21 mouse cellular contexts compared by ENCODE assay signal in genomic region chr2:27894986-27895385, GRCm38 (mm10). TPM values are rescaled to one million over a fixed set of nuclear protein-coding genes. Genes with fewer than 3 reads are reported as not detected.
DNase-seq lines count a peak whose midpoint lies in the region; TF ChIP-seq lines count a peak whose summit lies in the region.
"Had no signal": no experiment of that assay in that cellular context is flagged by ENCODE, and none has a peak within 500 bp of the region (broad histone marks: within the 10 kb centered on the region; RNA-seq: fewer than 3 reads in every experiment).

No protein-coding gene starts in this region.

- H3ac ChIP-seq in myocyte (ENCODE audit: control insufficient read depth, insufficient read length): no peak overlapping the region

- no peak for TF ChIP-seq POLR2A in bone marrow, adult 2 months (IDR thresholded peaks at IDR 0.05; ENCODE audit: borderline replicate concordance, control insufficient read depth, low read depth, low read length)
- no peak for TF ChIP-seq POLR2A in embryonic fibroblast, embryonic 13.5 days (IDR thresholded peaks at IDR 0.05; ENCODE audit: low read depth, low read length)
- no peak for TF ChIP-seq POLR2A in myocyte (IDR thresholded peaks at IDR 0.05; ENCODE audit: insufficient read length, low read depth)
- no peak for TF ChIP-seq POLR2A in lung, adult 2 months (IDR thresholded peaks at IDR 0.05; ENCODE audit: borderline replicate concordance, extremely low read depth, low read depth, low read length)

- H3K4me3 ChIP-seq in bone marrow, adult 2 months (replicated peaks; ENCODE audit: control insufficient read depth, low read depth, low read length): no peak overlapping the region
- H3K4me3 ChIP-seq in embryonic fibroblast, embryonic 13.5 days (ENCODE audit: insufficient read depth, low read length): no peak overlapping the region
- no peak overlapping the region for H3K4me3 ChIP-seq in myocyte
- no peak overlapping the region for H3K4me3 ChIP-seq in lung, adult 2 months (replicated peaks; ENCODE audit: extremely low read depth, low read depth, low read length)
- H3K4me3 ChIP-seq: heart, adult 2 months; heart, embryonic 10.5 days; heart, embryonic 13.5 days; hindbrain, embryonic 15.5 days had no signal

- H3K27me3 ChIP-seq in myocyte (ENCODE audit: control insufficient read depth, insufficient read depth, insufficient read length): no peaks in the 10 kb centered on the region
- H3K27me3 ChIP-seq: heart, embryonic 13.5 days; hindbrain, embryonic 15.5 days had no signal

- no peak for TF ChIP-seq CTCF in bone marrow, adult 2 months (IDR thresholded peaks at IDR 0.05; ENCODE audit: control insufficient read depth, insufficient read depth, low read length)
- TF ChIP-seq CTCF in embryonic fibroblast, embryonic 13.5 days (IDR thresholded peaks at IDR 0.05; ENCODE audit: borderline replicate concordance, insufficient read depth, low read length): no peak
- TF ChIP-seq CTCF in lung, adult 2 months (IDR thresholded peaks at IDR 0.05; ENCODE audit: insufficient read depth, low read length): no peak

- WGBS in bone marrow, adult 2 months: 64% methylated on average over 5 of the region's 5 CpGs
- 82% methylated on average over 5 of the region's 5 CpGs for WGBS in lung, adult 2 months

- H3K27ac ChIP-seq in bone marrow, adult 2 months (ENCODE audit: control insufficient read depth, insufficient read depth, low read depth, low read length, poor library complexity): 0 out of 2 replicates have a peak overlapping the region, but pooled peaks have one; percentile 2
- peak overlapping the region; percentile 74; the same call in 1 of the 2 replicates for H3K27ac ChIP-seq in embryonic fibroblast, embryonic 13.5 days (ENCODE audit: insufficient read depth, low read length)
- H3K27ac ChIP-seq: heart, adult 2 months; heart, embryonic 10.5 days; heart, embryonic 13.5 days; hindbrain, embryonic 15.5 days had no signal

- H3K79me2 ChIP-seq in myocyte (ENCODE audit: control insufficient read depth, insufficient read depth): peaks cover 100% of the 10 kb centered on the region

- H3K4me2 ChIP-seq in myocyte (ENCODE audit: low read depth): peak overlapping the region; percentile 57
- H3K4me2 ChIP-seq: heart, embryonic 13.5 days; hindbrain, embryonic 15.5 days had no signal

- H3K4me1 ChIP-seq in bone marrow, adult 2 months (ENCODE audit: control insufficient read depth, insufficient read depth, low read length): peaks cover 1% of the 10 kb centered on the region; the same call in 1 of the 2 replicates
- peaks cover 50% of the 10 kb centered on the region for H3K4me1 ChIP-seq in embryonic fibroblast, embryonic 13.5 days (ENCODE audit: control insufficient read depth, insufficient read depth, low read length)
- H3K4me1 ChIP-seq in lung, adult 2 months (ENCODE audit: control insufficient read depth, insufficient read depth, low read length): 0 out of 2 replicates have a peak, but pooled peaks cover 3% of the 10 kb centered on the region
- H3K4me1 ChIP-seq: hindbrain, embryonic 15.5 days had no signal

- peak; percentile 92 for DNase-seq in heart, adult 11 months
- DNase-seq in heart, adult 18-20 months: no peak
- DNase-seq in lung, adult 2 months: no peak
- DNase-seq: adrenal gland, adult 2 months; adrenal gland, postnatal 14 days; cerebellum, adult 11-12 months; cerebellum, adult 9-10 months; cerebellum, postnatal 14 days; forebrain, postnatal 0 days; gastrocnemius, postnatal 10 days; gastrocnemius, postnatal 36 days; heart, adult 2 months; heart, postnatal 14 days; heart, postnatal 4 days had no signal

- H3K36me3 ChIP-seq in myocyte (ENCODE audit: control insufficient read depth, insufficient read depth): peaks cover 16% of the 10 kb centered on the region
- H3K36me3 ChIP-seq: heart, embryonic 10.5 days; hindbrain, embryonic 15.5 days had no signal

TF ChIP-seq in myocyte, 11 proteins besides CTCF, POLR2A, EP300 and RAD21:
- TF ChIP-seq E2F4 (IDR thresholded peaks at IDR 0.05; ENCODE audit: insufficient read depth) (no peak), MYOD1 (IDR thresholded peaks at IDR 0.05; ENCODE audit: control insufficient read depth in 1 of 3, insufficient read length in 2 of 3, low read depth in 2 of 3) (peak in 2 of 3 experiments; percentile 64 to 70)

RNA-seq across cellular contexts. Expression of gene Col5a1, which starts 8.8 kb away (rescaled TPM):
- 10 to 100 TPM; 14.8 to 17.9 TPM for total RNA-seq in heart, adult 18-20 months (2021)
- 7.3 and 8.6 TPM in 2 replicates for polyA plus RNA-seq in bone marrow, adult 2 months (2011; ENCODE audit: insufficient read depth, insufficient read length, low replicate concordance, missing spikeins)
- polyA plus RNA-seq in embryonic fibroblast, embryonic 13.5 days (2011; ENCODE audit: insufficient read length, low read depth, missing spikeins): 997 and 1,013 TPM in 2 replicates
- 172 TPM for polyA plus RNA-seq in myocyte (2012; fragmentation: generic; extraction: Trizol)
- polyA plus RNA-seq in lung, adult 2 months (2012; rRNA removed): 18.5 and 18.8 TPM in 2 replicates
- polyA plus RNA-seq: CD4-positive, CD25-positive, alpha-beta regulatory T cell, adult 4 months had no signal
